Mouse (Mus musculus) erythroblast, adult 5-6 weeks (primary cell): ENCODE data around the gene Nfkbia. TPM values are rescaled to one million over a fixed set of nuclear protein-coding genes. Genes with fewer than 3 reads are reported as not detected.

Experiments
- ATAC-seq: replicated peaks from 2 replicates; pipeline ENCODE4 v1.8.0; 2016; ENCODE audit warnings: moderate number of reproducible peaks, mild to moderate bottlenecking, moderate TSS enrichment, inconsistent platforms; ENCODE audit not compliant: poor library complexity, low FRiP score, severe bottlenecking
- total RNA-seq, 2 experiments: library from RNA; stranded (forward) in 1 of 2; stranded (reverse) in 1 of 2; fragments of 150-400 nt in 1 of 2; fragments of 200-764, 138-1000 nt in 1 of 2; gene quantifications; 2 replicates each; pipeline versions ENCODE4 v1.2.3 to v1.2.4; 2015 to 2017; ENCODE audit warnings: low replicate concordance in 2 of 2

The Nfkbia gene
- total RNA-seq (2015; ENCODE audit: low replicate concordance) (13.4 and 14.8 TPM in 2 replicates), total RNA-seq (2017; ENCODE audit: low replicate concordance) (14.1 and 20.5 TPM in 2 replicates)

DNA sequence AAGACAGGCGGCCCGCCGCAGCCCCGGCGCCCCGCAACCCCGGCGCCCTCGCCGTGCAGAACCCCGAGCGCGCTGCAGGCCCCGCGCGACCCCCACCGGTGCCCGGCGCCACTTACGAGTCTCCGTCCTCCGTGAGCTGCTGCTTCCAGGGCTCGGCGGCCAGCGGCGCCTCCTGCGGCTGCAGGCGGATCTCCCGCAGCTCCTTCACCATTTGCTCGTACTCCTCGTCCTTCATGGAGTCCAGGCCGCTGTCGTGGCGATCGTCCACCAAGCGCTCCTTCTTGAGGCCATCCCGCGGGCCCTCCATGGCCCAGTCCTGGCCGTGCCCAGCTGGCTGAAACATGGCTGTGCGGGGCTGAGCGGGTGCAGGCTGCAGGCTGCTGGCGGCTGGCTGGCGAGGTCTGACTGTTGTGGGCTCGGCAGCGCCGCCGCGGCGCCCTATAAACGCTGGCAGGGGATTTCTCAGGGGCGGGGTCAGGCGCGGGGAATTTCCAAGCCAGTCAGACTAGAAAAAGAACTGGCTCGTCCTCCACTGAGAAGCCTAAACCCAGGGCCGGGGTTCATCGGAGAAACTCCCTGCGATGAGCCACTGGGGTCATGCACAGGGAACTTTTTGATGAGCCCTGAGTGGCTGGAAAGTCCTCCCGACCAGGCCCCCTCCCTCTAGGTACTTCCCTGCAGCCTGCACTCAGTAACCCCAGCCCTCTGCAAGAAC lies at the start of gene Nfkbia:
Nfkbia (minus strand) TSS at position 464 of the 715 bp plus-strand sequence.
- ATAC-seq: peak; percentile 73

DNA sequence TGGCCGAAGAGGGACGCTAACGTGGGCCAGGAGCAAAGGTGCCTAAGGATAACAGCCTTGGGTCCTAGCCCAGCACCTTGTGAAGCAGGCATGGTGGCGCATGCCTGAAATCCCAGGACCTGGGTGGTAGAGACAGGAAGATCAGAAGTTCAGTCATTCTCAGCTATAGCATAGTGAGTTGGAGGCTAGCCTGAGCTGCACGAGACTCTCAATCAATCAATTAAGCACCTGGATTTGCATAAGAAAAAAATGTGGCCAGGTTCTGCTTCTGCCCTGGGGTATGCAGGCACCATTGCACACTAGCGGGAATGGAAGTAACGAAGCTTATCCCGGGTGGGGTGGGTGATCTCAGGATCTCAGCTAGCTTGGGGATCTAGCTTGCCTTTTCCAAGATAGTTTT lies 46.7 kb upstream of the Nfkbia start:
- no peak for ATAC-seq

DNA sequence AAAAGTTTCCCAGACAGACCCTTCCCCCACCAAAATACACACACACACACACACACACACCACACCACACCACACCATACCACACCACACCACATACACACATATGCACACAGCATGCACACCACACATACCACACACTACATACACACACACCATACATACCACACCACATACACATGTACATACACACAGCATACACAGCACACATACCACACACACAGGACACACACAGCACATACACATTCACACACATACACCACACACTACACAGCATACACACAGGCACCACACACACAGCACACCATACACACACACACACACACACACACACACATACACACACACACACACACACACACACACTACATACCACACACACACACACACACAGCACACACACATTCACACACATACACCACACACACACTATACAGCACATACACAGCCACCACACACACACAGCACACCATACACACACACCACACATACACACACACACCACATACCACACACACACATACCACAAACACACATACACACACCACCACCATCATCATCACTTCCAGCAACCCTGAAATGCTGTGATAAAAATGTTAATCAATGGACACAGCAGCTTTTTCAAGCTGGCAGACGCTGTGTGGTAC lies 46.0 kb upstream of the Nfkbia start:
- ATAC-seq: peak; percentile 70

DNA sequence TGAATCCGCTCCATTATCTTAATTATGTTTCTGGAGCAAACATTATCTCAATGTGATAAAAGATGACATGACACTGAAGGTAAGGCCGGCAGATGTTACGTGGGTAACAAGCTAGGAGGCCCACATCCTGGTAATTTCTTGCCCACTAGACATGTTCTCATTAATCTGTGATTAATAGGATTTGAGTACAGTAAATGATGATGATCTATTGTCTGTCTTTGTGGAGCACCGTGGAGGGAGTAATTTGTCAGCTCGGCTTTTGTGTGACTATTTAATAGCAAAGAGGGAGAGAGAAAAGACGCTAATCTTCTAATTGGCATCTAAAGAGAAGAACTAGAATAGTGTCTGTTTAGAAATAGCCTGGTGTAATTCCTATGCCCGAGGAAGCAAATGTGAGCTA lies 45.3 kb upstream of the Nfkbia start:
- ATAC-seq: no peak

DNA sequence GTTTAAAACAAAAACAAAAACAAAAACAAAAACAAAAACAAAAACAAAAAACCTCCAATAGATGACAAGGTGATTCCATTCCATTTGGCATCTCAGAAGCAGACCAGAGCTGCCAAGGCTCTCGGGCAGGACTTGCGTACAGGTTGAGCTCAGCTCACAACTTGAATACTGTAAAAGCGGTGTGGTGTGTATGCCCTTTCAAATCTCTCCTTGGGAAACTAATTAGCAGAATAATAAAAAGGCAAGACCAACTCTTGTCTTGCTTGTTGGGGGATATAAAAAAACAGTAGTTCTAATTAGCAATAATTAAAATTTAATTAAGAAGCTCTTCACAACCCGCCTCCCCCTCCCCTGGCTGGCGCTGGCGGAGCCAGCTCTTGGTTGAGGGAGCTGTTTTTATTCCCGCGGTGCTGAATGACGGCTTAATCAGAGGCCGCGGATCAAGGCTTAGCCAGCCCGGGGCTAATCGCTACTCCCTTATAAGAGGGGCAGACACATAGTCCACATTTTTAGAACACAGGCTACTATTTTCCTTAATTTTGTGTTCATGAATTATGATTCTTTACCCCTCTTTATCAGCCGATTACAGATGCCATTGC lies 44.2 kb upstream of the Nfkbia start:
- no peak for ATAC-seq

DNA sequence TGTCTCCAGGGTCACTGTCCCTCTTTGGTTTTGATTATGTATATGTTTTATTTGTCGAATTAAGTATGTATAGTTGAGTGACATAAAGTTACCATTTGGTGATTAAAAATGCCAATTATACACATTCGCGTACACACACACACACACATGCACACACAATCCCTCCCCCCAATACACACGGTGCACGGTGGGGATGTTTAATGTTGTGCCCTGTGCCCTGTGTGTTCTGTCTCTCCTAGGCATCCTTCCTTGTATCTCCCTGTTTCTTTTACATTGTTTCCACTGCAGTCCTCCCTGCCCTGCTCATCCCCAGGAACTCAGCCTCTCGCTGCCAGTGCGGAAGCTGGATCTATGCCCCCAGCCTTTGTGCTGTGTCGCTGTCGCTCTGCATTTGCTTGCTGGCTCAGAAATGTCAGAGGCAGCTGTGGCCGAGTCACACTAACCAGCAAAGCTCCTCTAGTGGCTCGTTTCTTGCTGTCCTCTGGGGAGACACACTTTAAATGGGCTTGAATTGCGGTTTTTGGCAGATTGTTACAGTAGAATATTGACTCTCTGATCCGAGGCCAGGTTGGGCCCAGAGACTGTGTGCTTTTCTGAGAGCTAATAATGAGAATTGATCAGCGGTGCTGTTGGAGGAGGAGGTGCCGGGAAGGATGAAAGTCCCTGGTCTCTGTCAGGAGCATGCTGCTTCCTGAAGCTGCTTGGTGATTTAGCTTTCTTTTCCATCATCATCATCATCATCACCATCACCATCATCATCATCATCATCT lies 34.7 kb upstream of the Nfkbia start:
- no peak for ATAC-seq

DNA sequence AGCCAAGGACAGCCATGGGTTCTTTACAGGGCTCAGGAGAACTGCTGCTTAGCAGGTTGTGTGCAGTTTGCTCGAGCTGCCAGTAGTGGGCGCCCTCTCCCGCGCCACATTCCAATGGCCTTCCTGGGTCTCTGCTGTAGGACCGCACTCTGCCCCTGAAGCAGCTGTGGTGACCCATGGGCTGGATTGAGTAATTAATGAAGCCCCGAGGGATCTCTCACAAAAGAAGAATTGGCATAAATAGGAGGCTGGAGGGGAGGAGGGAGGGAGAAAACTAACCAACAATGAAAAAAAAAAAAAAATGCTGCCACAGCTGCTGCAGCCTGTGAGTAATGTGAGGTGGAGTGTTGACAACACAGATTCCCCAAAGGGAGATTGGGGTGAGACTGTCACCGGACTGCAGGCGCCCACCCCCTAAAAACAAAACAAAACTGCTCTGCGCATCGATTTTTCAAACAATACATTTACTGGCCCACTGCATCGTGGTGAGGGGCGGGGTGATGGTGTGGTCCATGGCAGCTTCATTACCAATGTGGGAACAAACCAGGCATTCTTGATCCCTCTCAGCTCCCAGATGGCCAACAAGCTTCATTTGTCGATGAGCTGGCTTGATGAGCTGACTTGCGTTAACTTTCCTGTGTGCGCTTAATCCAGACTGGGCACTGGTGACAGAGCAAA lies 25.8 kb upstream of the Nfkbia start:
- no peak for ATAC-seq

DNA sequence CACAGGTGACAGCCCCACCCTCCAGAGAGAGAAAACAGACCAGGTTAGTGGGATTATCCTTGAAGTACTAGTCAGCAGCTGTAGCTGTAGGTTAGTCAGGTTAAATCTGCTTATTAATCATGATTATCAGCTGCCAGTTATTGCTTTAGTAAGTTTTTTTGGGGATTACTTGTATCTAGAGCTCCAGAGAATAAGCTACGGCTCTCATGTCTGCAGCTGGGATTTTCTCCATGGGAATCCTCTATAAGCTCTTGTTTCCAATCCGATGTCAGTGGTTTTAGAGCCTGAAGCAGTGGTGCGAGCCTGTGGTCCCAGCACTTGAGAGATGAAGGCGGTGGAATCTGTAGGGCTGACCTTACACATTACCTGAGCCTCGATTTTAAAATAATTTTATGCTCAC lies 16.4 kb upstream of the Nfkbia start:
- no peak for ATAC-seq

DNA sequence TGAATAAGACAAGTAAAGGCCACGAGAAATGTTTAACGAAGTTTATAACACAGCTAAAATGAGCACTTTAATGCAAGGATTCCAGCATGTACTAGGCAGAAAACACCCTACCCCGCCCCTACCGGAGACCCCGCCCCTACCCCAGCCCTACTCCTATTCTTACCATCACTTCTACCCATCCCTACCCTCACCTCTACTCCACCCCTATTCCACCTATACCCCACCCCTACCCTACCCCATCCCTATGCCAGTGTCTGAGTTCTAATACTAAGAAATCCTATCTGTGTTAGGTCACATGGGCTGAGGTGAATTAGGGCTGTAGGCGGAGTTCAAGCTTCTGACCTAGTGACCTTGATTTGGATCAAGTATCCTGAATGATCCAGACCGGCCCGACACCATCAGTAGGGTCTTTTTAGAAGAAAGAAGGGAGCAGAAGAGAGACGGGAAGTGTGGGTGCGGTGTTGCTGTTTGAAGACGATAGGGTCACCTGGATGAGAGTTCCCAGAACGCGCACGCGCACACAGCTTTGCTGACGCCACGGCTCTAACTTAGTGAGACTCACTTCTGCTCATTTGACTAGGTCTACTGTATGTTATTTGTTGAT lies 15.0 kb upstream of the Nfkbia start:
- no peak for ATAC-seq

DNA sequence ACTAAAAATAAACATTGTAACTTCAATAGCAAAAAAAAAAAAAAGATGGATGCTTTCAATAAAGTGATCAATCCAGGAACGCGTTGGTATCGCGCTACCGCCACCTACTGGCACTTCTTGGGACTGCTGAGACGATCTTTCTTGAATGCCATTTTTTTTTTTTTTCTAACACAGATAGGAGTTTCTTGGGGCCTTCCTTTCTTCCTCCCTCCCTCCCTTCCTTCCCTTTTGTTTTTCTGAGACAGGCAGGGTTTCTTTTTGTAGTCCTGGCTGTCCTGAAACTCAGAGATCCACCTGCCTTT lies 13.5 kb upstream of the Nfkbia start:
- ATAC-seq: peak; percentile 81

DNA sequence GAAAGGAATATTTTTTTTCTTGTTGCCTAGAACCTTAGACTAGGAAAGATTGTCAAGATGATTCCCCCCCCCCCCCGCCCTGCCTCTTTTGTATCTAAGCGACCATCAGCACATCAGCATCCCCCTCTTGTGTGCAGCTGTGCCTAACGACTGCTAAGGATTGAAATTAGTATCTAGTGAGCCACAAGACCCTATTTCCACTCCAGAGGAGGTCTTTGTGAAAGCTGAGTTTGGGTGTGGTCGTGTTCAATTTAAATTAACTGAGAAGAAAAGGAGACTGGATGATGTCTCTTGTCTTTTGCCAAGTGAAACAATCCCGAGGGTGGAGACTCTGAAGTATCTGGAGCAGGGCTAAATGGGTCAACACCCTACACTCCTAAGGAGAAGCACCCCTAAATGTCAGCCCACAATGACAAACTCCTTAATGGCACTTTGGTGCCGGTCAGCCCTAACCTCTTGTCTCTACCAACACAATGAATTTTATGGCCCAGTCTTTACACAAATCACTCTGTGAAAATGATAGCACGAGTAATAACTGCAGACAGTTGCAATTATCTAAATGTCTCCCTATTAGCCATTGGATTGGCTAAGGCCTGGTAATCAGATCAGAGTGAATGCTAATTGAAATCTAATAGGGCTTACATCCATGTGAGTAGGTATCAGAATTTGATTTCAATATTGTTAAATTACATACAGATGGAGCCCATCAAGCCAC lies 13.0 kb upstream of the Nfkbia start:
- no peak; the same call in 1 of the 2 replicates for ATAC-seq

DNA sequence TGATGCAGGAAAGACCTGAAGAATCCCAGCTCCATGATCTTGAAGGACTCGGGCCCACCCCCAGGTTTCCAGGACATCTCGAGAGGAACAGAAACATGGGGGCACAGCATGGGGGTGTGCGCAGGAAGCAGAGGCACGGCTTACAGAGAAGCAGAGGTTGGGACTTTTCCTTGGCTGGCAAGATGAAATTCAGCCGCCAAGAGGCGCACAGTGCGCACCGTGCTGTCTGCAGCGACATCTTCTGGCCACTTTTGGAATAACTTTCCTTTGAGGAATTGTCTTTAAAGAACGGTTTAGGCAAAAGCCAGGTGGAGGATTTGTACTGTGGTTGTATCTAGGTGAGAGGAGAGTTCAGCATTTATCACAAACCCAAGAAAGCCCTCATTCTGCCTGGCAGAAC lies 6.6 kb upstream of the Nfkbia start:
- peak; percentile 77 for ATAC-seq

DNA sequence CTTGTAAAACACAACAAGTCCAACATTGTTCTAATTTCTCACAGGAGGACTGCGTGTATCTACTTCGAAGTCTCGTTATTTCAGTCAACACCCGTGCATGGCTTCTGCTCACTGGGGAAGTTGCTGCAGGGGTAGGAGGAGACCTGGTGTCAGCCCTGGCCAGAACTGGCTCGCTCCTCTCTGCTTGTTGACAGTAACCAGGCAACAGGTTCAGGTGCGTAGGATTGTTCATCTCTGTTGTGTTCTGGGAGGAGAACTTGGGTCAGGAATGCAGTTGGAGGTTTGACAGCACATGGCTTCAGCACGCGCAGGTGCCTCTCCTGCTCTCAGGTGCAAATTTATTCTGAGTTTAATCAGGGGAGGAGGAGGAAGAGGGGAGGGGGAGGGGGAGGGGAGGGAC lies 5.3 kb upstream of the Nfkbia start:
- no peak for ATAC-seq

DNA sequence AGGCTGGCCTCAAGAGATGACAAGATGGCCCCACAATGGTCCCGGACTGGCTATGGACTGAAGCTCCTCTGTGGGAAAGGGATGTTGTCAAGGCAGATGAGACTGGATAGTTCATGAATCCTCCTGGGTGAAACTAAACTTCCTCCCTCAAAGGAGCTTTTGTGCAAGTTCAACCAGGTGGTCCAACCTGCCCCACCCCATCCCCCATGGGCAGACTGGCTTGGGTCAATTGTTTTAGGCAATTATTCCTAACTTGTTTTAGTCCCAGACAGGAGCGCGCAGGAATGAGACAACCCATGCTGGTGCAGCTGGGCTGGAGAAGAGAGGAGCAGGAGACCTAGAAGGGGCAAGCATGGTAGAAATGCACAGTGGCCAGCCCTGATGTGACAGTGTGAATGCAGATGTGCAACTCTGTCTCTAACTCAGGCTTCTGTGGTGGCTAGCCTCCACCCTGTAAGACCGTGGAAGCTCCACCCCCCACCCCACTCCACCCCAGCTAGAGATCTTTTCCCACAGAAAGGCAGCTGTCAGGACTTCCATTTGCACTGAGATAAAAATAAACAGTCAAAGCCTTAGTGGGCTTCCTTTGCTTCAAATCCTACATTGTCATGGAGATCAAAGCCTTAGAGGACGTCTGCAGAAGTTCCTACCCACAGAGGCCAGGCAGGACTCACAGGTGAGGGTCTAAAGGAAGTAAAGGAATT lies 3.6 kb upstream of the Nfkbia start:
- no peak for ATAC-seq

DNA sequence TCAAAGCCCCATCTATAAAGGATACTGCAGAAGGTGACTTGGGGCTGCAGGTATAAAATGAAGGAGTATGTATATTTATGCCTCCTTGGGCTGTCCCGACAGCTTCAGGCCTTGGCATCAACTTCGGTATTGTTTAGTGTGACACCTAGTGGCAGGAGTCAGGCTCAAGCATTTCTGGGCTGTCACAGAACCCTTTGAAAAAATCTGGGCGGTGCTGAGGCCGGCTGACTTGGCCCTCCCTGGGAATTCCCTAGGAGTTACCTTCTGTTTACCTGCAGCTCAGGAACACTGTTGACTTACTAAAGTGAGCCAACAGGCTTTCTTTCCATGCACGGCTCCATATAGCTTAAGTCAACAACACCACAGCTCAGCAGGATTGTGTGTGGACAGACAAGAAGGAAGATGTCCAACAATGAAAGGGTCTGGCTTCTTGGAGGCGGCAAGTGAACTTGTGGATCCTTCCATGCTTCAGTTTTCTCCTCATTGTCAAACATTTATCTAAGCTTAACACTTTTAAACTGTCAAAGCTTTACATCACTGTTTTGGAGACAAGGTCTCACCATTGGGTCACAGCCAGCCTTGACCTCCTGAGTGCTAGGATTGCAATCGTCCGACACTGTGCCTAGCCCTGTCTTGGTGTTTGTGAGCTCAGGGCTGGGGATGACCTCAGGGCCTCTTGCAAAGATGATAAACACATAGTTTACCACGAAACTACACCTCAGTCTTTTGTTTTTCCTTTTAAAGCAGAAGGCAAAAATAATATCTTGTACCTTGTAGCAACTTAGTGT lies 2.9 kb upstream of the Nfkbia start:
- peak; percentile 40; the same call in 1 of the 2 replicates for ATAC-seq

DNA sequence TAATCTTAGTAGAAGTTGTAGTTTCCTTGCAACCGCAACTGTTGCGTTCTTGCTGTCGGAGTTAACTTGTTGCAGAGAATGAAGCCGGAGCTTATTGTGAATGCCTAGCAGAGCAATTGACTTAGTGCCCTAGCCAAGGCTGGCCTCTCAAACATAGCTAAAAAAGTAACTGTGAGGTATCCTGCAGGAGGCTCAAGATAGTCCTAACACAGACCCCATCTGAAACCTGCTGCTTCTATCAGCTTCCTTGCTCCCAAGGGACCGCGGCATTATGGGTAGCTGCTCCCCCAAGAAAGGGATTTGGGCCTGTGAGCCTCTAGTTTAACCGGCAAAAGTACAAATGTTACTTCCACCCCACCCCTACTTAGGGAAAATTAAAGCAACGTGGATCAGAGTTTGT lies 934 bp upstream of the Nfkbia start:
- ATAC-seq: no peak

DNA sequence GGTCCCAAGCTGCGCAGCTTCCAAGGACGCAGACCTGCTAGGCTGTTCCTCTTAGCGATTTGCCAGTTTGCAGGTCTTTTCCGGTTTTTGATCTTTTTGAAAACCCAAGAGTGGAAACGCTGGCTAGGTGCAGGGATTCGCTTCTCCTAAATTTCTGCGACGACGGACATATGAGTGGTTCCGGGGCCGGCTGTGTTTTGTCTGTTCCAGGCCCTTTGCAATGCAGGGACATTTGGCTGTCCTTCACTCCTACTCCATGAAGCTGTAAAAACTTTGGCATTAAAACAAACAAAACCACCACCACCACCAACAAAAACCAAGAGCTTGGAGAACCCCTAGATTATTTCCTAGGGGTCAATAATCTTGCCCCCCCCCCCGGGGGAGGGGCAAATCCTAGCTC lies 494 bp upstream of the Nfkbia start:
- ATAC-seq: no peak
